Mouse (Mus musculus): ENCODE results near the gene Cyb561. TPM values are rescaled to one million over a fixed set of nuclear protein-coding genes. Genes with fewer than 3 reads are reported as not detected.

The Cyb561 gene
- polyA plus RNA-seq, 1 experiment from 2014 or later = 4.1 TPM

DNA sequence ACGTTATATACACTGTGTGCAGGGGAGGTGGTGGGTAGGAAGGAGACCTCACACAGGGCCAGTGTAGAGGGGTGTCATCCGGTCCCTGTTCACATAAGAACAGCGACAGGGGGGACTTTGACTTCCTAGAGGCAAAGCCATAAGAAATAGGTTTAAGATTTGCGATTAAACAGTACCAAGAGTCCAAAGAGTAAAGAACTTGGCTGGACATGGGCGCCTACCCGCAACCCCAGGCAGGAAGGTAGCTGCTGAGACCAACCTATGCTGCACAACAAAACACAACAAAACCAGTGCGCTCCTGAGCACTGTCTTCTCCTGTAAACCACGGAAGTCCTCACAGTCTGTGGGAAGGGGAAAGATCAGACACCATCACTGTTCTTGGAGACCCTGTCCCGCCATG is 1.0 kb downstream of the Cyb561 start:
- Histone ChIP-seq H3K4me3 (no peak overlapping the region), H3K4me2 (no peak overlapping the region), H3K27ac (ENCODE audit: poor library complexity, severe bottlenecking) (no peak overlapping the region), H3K9ac (no peak overlapping the region), H3K36me3 (no peaks in the 10 kb centered on the region), H3K4me1 (replicated peaks) (0 out of 2 replicates have a peak, but pooled peaks cover 3% of the 10 kb centered on the region), H3K9me3 (replicated peaks) (no peaks in the 10 kb centered on the region), H3K27me3 (replicated peaks) (peaks cover 23% of the 10 kb centered on the region)
- WGBS = 86% methylated on average over 9 of the region's 9 CpGs
- ATAC-seq (ENCODE audit: insufficient number of reproducible peaks, low FRiP score) = no peak

DNA sequence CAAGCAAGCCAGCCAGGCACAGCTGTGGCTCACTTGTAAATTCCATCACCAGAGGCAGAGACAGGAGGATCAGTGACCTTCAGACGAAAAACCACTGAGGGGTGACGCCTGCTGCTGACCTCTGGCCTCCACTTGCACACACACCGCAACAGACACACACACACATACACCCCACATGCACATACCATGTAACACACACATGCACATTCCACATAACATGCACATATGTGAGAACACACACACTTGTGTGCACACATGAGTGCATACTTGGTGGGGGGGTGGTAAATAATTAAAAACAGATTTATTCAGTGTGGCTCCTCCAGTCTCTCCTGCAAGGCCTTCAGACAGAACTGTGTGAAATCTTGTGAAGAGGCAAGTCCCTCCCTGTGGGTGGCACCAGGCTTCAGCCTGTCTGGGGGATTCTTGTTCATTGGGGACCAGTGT is 1.5 kb downstream of the Cyb561 start:
- Histone ChIP-seq H3K27ac (ENCODE audit: poor library complexity, severe bottlenecking) (no peak overlapping the region), H3K9ac (no peak overlapping the region), H3K4me2 (no peak overlapping the region)

DNA sequence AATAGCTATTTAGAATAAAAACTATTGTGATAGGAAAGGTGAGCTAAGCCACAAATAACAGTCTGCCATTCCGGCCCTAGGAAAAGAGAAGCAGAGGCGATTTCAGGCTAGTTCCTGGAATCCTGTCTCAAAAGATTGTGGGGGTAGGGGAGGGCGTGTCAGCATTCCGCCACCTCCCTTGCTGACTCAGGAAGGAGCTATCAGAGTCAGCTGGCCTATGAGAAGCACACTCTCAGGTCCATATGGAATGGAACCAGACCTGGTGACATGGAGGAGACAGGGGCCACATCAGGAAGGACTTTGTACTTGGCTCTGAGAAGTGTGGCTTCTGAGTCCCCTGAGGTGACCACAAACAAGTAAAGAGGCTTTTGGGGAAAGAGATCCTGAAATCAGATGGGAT is 2.6 kb downstream of the Cyb561 start:
- H3K4me2 ChIP-seq = no peak overlapping the region
- H3K4me1 ChIP-seq (replicated peaks) = 0 out of 2 replicates have a peak, but pooled peaks cover 3% of the 10 kb centered on the region
- no peak overlapping the region for H3K4me3 ChIP-seq
- no peak overlapping the region for H3K9ac ChIP-seq
- H3K27ac ChIP-seq (ENCODE audit: poor library complexity, severe bottlenecking) = no peak overlapping the region
- no peak for ATAC-seq (ENCODE audit: insufficient number of reproducible peaks, low FRiP score)
- H3K27me3 ChIP-seq (replicated peaks) = peaks cover 34% of the 10 kb centered on the region
- H3K36me3 ChIP-seq = no peaks in the 10 kb centered on the region
- 46% methylated on average over 4 of the region's 4 CpGs for WGBS
- H3K9me3 ChIP-seq (replicated peaks) = no peaks in the 10 kb centered on the region

More for the DNA sequence above, 1.5 kb downstream of the Cyb561 start:
- ATAC-seq (ENCODE audit: insufficient number of reproducible peaks, low FRiP score) = no peak
- no peaks in the 10 kb centered on the region for H3K9me3 ChIP-seq (replicated peaks)
- WGBS = 60% methylated on average over 3 of the region's 3 CpGs
- 0 out of 2 replicates have a peak, but pooled peaks cover 3% of the 10 kb centered on the region for H3K4me1 ChIP-seq (replicated peaks)
- H3K4me3 ChIP-seq = no peak overlapping the region
- H3K27me3 ChIP-seq (replicated peaks) = peaks cover 27% of the 10 kb centered on the region
- no peaks in the 10 kb centered on the region for H3K36me3 ChIP-seq

DNA sequence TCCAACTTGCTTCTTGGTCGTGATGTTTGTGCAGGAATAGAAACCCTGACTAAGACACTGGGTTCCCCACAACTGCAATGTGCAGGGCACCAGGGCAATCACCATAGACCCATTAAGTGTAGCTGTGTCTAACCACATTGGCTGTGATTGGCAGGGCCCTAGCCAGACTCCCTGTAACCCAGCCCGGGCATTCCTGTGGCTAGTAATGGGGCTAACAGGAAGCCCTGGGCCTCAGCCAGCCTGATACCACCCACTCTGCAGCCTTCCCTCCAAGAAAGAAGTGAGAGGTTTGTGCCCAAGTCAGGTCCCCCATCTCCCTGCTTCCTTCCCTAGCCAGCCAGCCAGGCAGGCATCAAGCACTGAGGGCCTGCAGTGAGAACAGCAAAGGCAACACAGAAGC is 4.9 kb downstream of the Cyb561 start:
- H3K4me2 ChIP-seq = no peak overlapping the region
- no peaks in the 10 kb centered on the region for H3K36me3 ChIP-seq
- H3K4me3 ChIP-seq = no peak overlapping the region
- H3K4me1 ChIP-seq (replicated peaks) = peaks cover 16% of the 10 kb centered on the region
- peaks cover 40% of the 10 kb centered on the region for H3K27me3 ChIP-seq (replicated peaks)
- no peak overlapping the region for H3K27ac ChIP-seq (ENCODE audit: poor library complexity, severe bottlenecking)
- no peak overlapping the region for H3K9ac ChIP-seq
- ATAC-seq (ENCODE audit: insufficient number of reproducible peaks, low FRiP score) = no peak
- H3K9me3 ChIP-seq (replicated peaks) = no peaks in the 10 kb centered on the region
- WGBS = 51% methylated on average over 2 of the region's 2 CpGs

DNA sequence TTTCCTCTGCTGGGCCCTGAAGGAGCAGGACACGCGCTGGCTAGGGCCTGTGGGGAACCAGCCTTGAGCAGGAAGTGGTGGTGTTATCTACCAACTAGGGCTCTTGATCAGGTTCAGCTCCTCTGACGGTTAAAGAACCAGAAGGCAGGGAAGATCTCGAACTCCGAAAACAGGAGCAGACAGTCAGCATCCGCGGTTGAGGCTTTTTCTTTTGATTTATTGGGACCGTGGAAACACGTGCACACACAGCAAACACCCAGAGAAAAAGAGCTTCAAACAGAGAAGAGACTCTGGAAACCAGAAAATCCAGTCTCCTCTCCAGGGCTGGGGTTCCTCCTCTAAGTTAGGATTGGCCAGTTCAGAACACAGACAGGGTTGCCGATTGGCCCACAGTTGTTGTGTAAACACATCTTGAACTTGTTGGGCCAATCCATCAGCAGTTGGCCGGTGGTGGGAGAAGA is 6.4 kb downstream of the Cyb561 start:
- no peak for ATAC-seq (ENCODE audit: insufficient number of reproducible peaks, low FRiP score)
- Histone ChIP-seq H3K4me3 (no peak overlapping the region), H3K36me3 (no peaks in the 10 kb centered on the region), H3K27ac (ENCODE audit: poor library complexity, severe bottlenecking) (no peak overlapping the region), H3K4me1 (replicated peaks) (peaks cover 18% of the 10 kb centered on the region), H3K4me2 (no peak overlapping the region), H3K27me3 (replicated peaks) (peaks cover 52% of the 10 kb centered on the region), H3K9ac (no peak overlapping the region), H3K9me3 (replicated peaks) (no peaks in the 10 kb centered on the region)
- 37% methylated on average over 11 of the region's 11 CpGs for WGBS

DNA sequence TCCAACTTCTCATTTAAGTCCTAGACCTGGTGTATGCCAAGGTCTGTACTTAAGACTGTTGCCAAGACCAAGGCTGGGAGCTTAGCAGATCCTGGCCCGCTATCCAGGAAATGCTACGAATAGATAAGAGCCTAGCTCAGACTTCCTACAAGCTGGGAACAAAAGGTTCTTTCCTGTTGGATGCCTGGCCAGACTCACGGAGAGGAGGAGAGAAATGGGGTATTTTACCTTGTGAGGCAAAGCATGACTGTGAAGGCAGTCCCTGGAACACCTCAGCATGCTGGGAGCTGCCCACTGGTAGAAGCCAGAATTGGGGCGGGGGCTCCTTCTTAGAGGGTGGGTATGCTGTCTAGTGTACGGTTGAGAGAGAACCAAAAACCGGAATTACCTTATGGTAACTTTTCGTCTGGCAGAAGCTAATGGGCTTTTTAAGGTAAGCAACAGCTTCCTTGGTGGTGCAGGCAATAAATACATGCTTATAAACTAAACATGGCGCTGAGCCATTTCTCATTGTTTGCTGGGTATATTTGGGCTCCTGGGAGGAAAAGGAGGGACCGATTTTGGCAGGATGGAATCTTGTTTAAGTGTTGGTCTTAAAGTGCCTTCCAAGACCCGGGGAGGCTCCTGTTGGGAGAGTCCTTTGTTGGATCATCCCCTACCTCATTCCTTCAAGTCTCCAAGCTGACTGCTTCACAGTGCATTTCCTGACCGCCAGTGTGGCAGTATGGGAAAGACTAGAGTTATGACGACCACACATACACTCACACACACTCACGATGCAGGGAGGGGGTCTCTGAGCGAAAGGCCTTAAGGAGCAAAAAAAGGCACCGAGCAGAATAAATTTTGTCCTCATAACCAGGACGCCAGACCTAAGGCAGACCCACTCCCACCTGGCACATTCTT is 8.1 kb downstream of the Cyb561 start:
- H3K4me2 ChIP-seq = peak overlapping the region; percentile 94
- no peaks in the 10 kb centered on the region for H3K9me3 ChIP-seq (replicated peaks)
- 63% methylated on average over 16 of the region's 16 CpGs for WGBS
- H3K27ac ChIP-seq (ENCODE audit: poor library complexity, severe bottlenecking) = no peak overlapping the region; the same call in 1 of the 2 replicates
- H3K9ac ChIP-seq = no peak overlapping the region
- H3K27me3 ChIP-seq (replicated peaks) = peaks cover 65% of the 10 kb centered on the region
- peak; percentile 46; the same call in 1 of the 2 replicates for ATAC-seq (ENCODE audit: insufficient number of reproducible peaks, low FRiP score)
- peaks cover 18% of the 10 kb centered on the region for H3K4me1 ChIP-seq (replicated peaks)
- no peaks in the 10 kb centered on the region for H3K36me3 ChIP-seq
- H3K4me3 ChIP-seq = peak overlapping the region; percentile 56

DNA sequence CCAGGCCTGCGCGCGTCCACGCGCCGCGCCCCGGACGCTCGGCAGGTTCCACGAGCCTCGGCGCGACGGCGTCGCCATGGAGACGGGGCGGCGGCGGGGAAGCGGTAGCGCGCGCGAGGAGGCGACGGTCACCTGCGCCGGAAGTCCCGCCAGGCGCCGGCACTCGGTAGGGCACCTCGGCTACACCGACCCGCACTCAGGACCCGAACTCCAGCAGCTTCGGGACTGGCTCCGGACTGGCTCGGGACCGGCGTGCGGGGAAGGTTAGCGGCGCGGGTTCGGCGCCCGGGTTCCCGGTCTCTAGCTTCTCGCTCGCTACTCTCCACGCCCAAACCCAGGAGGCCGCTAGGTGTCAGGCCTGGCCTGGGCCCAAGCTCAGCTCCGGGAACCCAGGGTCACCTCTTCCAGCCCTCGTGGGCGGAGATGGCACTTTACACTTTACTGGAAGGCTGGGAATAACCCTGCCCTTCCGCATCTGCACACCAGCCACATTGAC is 9.0 kb downstream of the Cyb561 start:
- Histone ChIP-seq H3K36me3 (no peaks in the 10 kb centered on the region), H3K27me3 (replicated peaks) (peaks cover 74% of the 10 kb centered on the region), H3K9ac (peak overlapping the region; percentile 72), H3K27ac (ENCODE audit: poor library complexity, severe bottlenecking) (no peak overlapping the region; the same call in 1 of the 2 replicates), H3K9me3 (replicated peaks) (no peaks in the 10 kb centered on the region), H3K4me2 (peak overlapping the region; percentile 94), H3K4me1 (replicated peaks) (peaks cover 18% of the 10 kb centered on the region), H3K4me3 (peak overlapping the region; percentile 56)
- ATAC-seq (ENCODE audit: insufficient number of reproducible peaks, low FRiP score) = peak; percentile 82
- WGBS = under 1% methylated on average over 59 of the region's 59 CpGs

DNA sequence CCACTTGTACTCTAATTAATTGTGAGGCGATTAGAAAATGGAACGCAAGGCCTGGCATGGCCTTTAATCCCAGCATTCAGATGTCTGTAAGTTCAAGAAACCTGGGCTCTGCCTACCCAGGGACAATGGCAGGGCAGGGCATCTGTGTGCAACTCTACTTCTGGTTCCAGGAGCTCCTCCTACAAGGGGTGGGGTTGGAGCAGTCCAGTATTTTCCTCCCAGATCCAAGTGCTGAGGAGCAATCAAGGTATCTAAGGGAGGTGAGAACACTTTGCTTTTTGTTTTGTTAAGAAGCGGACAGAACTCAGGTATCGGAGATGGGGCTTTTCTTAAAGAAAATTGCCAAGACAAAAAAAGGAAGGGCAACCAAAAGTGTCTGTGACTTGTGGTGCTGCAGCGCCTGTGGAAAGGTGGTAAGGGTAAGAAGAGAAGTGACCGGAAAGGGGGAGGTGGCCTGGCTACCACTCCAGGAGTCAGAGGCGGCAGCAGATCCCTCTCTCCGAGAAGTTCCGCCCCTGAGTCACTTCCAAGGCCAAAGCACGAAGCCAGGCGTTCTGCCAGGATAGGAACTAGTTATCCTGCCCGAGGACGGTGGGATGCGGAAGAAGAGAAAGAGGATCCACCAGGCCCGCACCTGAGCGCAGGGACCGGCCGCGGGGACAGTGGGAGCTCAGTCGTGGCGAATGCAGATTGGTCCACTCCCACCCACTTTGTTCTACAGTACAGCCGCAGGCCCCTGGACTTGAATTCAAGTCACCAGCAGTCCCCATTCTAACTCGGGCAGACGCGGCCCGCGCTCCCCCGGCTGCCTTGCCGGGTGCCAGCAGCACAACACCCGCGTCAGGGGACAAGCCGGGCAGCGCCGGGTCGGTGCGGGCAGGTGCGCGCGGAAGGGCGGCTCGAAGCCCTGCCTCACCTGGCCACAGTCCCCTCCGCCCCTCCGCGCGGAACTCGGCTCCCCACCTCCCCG is 9.7 kb downstream of the Cyb561 start:
- H3K4me1 ChIP-seq (replicated peaks) = peaks cover 18% of the 10 kb centered on the region
- H3K4me3 ChIP-seq = peak overlapping the region; percentile 56
- WGBS = 7% methylated on average over 38 of the region's 47 CpGs
- H3K9ac ChIP-seq = peak overlapping the region; percentile 72
- 0 out of 2 replicates have a peak, but pooled peaks have one; percentile 12 for ATAC-seq (ENCODE audit: insufficient number of reproducible peaks, low FRiP score)
- no peak overlapping the region for H3K27ac ChIP-seq (ENCODE audit: poor library complexity, severe bottlenecking)
- H3K27me3 ChIP-seq (replicated peaks) = peaks cover 76% of the 10 kb centered on the region
- no peaks in the 10 kb centered on the region for H3K9me3 ChIP-seq (replicated peaks)
- H3K4me2 ChIP-seq = peak overlapping the region; percentile 94
- no peaks in the 10 kb centered on the region for H3K36me3 ChIP-seq

DNA sequence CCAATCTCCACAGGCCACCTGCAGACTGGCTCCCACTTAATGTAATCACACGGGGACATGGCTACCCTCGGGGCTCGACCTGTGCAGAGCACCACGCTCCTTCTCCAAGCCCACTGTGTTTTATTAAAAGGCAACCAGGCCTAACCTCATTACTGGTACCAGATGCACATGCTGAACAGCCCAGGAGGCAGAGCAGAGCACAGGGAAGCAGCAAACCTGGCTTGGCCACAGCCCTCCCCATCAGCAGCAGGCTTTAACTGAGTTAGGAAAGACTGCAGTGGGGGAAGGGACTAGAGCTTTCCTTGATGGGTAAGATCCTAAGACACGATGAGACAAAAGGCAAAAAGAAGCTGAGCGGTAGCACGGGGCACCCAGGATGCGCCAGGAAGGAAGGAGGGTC is 11.2 kb downstream of the Cyb561 start:
- H3K9ac ChIP-seq = no peak overlapping the region
- no peaks in the 10 kb centered on the region for H3K9me3 ChIP-seq (replicated peaks)
- no peak for ATAC-seq (ENCODE audit: insufficient number of reproducible peaks, low FRiP score)
- no peak overlapping the region for H3K27ac ChIP-seq (ENCODE audit: poor library complexity, severe bottlenecking)
- H3K4me2 ChIP-seq = no peak overlapping the region
- H3K27me3 ChIP-seq (replicated peaks) = peaks cover 80% of the 10 kb centered on the region
- no peaks in the 10 kb centered on the region for H3K36me3 ChIP-seq
- H3K4me3 ChIP-seq = no peak overlapping the region
- peaks cover 18% of the 10 kb centered on the region for H3K4me1 ChIP-seq (replicated peaks)
- WGBS = 71% methylated on average over 8 of the region's 8 CpGs

DNA sequence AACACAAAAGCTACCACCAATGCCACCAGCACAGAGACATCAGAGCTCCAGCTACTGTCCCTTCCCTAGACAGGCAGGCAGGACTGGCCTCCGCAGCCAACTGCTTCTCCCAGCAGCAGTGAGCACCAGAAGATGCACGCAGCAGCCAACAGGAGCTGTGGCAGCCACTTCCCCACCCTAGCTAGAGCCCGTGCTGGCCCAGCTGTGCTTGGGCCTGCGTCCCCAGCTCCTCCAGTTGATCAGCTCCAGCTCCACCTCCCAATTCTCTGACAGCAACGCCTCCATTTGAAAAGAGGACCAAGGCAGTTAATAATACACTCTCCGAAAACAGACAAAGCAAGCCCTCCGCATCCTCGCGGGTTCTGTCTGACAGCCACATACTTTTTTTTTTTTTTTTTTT is 14.4 kb downstream of the Cyb561 start:
- WGBS = 66% methylated on average over 9 of the region's 9 CpGs
- Histone ChIP-seq H3K4me2 (no peak overlapping the region), H3K9ac (no peak overlapping the region), H3K27me3 (replicated peaks) (peaks cover 85% of the 10 kb centered on the region), H3K9me3 (replicated peaks) (no peaks in the 10 kb centered on the region), H3K27ac (ENCODE audit: poor library complexity, severe bottlenecking) (no peak overlapping the region), H3K36me3 (no peaks in the 10 kb centered on the region), H3K4me3 (no peak overlapping the region), H3K4me1 (replicated peaks) (0 out of 2 replicates have a peak, but pooled peaks cover 8% of the 10 kb centered on the region)
- ATAC-seq (ENCODE audit: insufficient number of reproducible peaks, low FRiP score) = no peak

Data from heart, embryonic 12.5 days (tissue).